Mouse (Mus musculus) left cerebral cortex, postnatal 4 days (tissue): ENCODE measurements around the gene Fam24a. TPM values are rescaled to one million over a fixed set of nuclear protein-coding genes. Genes with fewer than 3 reads are reported as not detected.

Source experiments
- DNase-seq: peaks from one replicate; pipeline ENCODE4 v3.0.0-alpha.2; 2022
- intact Hi-C: fragments of 180-260 bp; cut with DNase I; formaldehyde crosslinking; loops from one replicate; pipeline ENCODE4 v1.15.1; 2025
- total RNA-seq, 2 experiments: library from RNA; stranded (reverse); gene quantifications; 2 replicates each; pipeline ENCODE4 v1.2.3; 2021

The Fam24a gene
- total RNA-seq: not detected

DNA sequence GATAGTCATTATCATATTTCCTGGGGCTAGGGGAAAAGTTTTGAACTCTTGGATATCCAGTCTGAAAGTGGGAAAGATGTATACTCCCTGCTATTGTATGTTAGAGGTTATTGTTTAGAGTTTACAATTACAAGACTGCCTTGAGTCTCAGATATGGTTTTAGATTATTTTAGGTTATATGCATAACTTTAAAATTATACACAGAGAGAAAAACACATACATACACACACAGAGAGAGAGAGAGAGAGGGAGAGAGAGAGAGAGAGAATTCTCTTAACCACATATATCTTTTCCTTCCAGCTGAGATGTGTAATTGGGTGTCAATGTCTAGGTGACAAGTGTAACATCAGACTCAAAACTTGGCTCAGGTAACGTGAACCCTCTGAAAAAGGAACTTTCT is at the start of gene Fam24a:
Gene Fam24a (plus strand): TSS at position 301 of the 400 bp plus-strand sequence.
- no peak for DNase-seq
- intact Hi-C loops: no loop called here

DNA sequence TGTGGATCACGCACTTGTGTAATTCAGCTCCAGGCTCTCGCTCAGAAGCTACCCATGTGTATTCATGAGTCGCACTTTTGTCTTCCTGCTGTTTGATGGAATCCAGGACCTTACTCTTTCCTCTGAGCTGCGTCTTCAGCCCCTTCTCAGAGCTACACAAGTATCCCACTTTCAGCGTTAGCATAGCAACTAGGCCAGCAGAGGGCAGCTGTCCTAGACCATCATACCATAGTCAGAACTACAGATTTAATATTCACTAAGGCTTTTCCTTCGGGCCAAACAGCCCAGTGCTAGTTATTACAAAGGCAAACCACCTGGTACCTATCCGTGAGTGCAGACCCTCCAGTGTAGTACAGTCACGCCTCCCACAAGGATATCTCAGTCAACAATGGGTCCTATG is 36.5 kb upstream of the Fam24a start:
- no peak for DNase-seq
- intact Hi-C loops: no loop called here

- intact Hi-C loops: no loop called here
- DNase-seq: no peak
Observed at GRCm38 (mm10) chr7:131303340-131303739, 30.3 kb upstream of the Fam24a start.

- no peak for DNase-seq
- intact Hi-C loops: no loop called here
Observed at GRCm38 (mm10) chr7:131306733-131307132, 26.9 kb upstream of the Fam24a start.

DNA sequence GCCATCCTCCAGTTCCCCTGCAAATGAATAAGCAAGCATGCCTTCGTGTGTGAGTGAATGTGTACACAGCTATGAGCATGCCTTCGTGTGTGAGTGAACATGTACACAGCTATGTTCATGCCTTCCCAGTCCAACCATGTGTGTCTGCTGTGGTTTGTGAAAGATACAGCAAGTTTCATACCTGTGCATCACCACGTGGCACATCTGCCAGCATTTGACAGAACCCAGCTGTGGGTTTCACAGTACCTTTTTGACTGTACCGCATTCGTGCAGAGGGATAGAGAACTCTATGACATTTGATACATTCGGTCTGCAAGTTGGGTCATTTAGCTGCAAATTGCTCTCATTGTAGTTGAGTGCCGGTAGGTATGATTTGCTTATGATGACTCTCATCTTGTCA is 19.2 kb upstream of the Fam24a start:
- intact Hi-C loops: no loop called here
- DNase-seq: no peak

- intact Hi-C loops: no loop called here
- no peak for DNase-seq
Observed at GRCm38 (mm10) chr7:131317587-131317986, 16.1 kb upstream of the Fam24a start.

- intact Hi-C loops: no loop called here
Observed at GRCm38 (mm10) chr7:131318340-131318739, 15.3 kb upstream of the Fam24a start.

DNA sequence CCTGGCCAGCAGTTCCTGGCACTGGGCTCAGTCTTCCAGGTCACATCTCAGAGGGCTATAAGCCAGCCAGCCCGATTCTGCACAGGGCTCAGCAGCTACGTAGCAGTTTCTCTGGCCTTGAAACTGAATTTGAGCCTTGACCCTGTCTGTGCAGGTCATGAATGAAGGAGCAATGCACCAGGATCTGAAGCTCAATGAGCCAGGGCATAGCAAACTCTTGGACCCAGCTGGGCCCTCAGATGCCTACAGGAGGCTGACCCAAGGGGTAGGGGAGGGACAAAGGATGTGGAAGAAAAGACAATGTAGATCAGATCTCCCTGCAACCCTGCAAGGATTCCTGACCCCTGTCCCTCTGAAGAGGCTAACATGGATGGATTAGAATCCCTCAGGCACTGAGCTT is 11.5 kb upstream of the Fam24a start, which contains the start of gene Cuzd1:
Gene Cuzd1 (minus strand): TSS at position 101 of the 400 bp plus-strand sequence.
- no peak for DNase-seq
- intact Hi-C loops: no loop called here

More at GRCm38 (mm10) chr7:131318340-131318739, 15.3 kb upstream of the Fam24a start:
- DNase-seq: no peak

- intact Hi-C loops: no loop called here
- no peak for DNase-seq
Observed at GRCm38 (mm10) chr7:131327054-131327453, 6.6 kb upstream of the Fam24a start.

DNA sequence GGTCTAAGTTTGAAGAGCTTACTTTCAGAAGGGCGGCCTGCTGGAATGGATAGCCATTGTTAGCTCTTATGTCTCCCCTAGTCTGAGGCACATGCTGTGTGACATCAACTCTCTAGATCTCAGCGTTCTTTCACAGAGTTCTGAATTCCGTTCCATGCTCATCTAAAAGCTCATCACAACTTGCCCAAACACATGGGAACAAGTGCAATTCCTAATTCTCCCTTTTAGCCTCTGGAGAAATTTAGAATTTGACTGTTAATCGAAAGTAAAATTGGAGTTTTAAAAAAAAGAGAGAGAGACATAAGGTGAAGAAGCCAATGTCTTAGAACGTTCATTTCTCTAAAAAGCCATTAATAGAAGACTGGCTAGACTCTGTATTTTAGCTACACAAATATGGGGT is 4.2 kb upstream of the Fam24a start, which contains the start of gene Fam24b:
Gene Fam24b (minus strand): TSS at position 101 of the 400 bp plus-strand sequence.
- intact Hi-C loops: no loop called here

GRCm38 (mm10) chr7:131331688-131332087 is 2.0 kb upstream of the Fam24a start:
- DNase-seq: no peak
- intact Hi-C loops: no loop called here

More for the DNA sequence above, 4.2 kb upstream of the Fam24a start, which contains the start of gene Fam24b:
- no peak for DNase-seq

DNA sequence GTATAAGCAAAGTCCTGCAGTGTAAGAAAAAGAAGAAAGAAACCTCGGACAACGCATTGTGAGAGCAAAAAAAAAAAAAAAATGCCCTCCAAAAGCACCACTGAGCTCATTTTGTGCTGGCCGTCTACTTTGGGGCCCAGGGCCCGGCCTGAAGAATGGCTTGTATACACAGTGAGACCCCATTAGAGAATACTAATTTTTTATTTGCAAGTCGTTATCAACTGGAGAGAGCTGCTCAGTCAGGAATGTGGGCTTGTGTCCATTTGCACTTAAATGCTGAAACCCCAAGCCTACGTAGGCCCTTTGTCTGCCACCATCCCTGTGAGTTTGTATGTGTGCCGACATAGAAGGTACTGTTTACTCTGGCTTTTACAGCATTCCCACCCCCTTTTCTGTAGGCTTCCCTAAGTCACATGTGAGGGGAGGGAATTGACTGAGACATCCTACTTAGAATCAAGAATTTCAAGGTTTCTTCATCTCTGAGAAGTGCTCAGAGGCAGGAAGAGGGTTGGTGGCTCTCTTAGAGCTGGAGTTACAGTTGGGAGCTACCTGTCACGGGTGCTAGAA is 3.9 kb downstream of the Fam24a start:
- intact Hi-C loops: no loop called here
- no peak for DNase-seq

GRCm38 (mm10) chr7:131345856-131346541 is 12.3 kb downstream of the Fam24a start:
- no peak for DNase-seq
- intact Hi-C loops: loop anchor here (10.0 kb wide), 1 partner anchor 231 kb away; no protein-coding TSS in a partner anchor

DNA sequence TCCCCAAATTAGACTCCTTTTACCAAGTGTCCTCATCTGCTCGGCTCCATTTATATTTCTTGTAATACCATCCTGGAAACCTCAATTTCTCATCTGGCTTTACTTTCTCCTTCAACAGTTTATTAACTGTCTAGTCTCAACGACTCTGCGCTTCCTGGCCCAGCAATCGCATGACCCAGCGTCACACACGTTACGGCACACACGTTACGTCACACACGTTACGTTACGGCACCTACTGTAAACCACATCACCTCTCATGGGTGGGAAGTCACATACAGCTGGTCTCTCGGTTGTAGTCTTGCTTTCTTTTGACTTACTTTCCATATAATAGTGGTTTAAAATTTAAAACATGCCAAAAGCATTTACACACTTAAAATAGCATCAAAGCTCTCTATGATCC is 22.4 kb downstream of the Fam24a start:
- intact Hi-C loops: no loop called here
- no peak for DNase-seq

DNA sequence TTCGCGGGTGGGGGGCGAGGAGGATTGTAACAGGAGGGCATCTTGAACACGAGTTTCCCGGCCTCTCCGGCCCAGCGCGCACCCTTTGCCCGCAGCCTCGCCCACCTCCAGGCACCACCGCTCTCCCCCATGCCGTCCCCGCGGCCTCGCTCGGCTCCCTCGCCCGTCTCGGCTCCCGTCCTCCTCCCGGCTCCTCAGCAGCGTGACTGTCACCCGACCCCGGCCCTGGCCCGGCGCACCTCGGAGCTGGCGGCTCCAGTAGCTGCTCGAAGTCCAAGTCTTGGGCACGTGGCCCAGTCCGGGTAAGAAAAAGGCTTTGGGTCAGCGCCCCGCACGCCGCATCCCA is 28.6 kb downstream of the Fam24a start:
- DNase-seq: no peak
- intact Hi-C loops: no loop called here

DNA sequence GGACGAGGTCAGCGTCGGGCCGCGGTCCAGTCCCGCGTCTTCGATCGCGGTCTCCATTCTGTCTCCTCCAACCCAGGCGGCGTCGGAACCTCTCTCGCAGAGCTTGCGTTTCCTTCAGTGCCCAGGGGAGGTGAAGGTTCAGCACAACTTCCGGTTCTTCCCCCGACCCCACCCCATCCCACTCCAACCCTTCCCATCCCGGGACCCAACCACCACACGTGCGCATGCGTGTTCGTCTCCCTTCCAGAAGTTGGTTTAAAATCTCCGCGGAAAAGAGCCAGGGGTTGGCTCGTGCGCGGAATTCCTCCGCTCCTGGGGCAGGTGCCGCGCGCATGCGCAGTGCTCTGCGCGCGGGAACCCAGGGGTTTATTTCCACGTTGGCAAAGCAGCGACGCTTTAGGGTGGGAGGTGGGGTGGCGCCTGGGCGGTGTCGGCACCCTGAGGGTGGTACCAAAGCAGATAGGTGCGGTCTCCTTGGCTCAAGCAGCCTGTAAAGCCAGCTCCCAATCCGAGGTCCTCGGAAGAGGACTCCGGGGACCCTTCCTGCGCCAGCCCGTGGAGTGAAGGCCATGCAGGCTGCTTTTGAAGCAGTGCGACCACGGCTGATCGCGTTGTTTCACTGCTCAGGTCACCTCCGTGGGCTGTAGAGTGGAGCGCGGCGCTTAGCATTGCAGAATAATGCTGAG is 29.1 kb downstream of the Fam24a start, which contains the start of gene 2310057M21Rik:
Gene 2310057M21Rik (minus strand): TSS at position 145 of the 686 bp plus-strand sequence.
- intact Hi-C loops: no loop called here
- DNase-seq: peak; percentile 97

- intact Hi-C loops: no loop called here
- no peak for DNase-seq
Observed at GRCm38 (mm10) chr7:131364131-131364530, 30.5 kb downstream of the Fam24a start.

GRCm38 (mm10) chr7:131370648-131371469 is 37.2 kb downstream of the Fam24a start, which contains the start of gene Pstk:
Gene Pstk, plus strand, starts transcription at chr7:131371141.
- DNase-seq: peak; percentile 89
- intact Hi-C loops: no loop called here

DNA sequence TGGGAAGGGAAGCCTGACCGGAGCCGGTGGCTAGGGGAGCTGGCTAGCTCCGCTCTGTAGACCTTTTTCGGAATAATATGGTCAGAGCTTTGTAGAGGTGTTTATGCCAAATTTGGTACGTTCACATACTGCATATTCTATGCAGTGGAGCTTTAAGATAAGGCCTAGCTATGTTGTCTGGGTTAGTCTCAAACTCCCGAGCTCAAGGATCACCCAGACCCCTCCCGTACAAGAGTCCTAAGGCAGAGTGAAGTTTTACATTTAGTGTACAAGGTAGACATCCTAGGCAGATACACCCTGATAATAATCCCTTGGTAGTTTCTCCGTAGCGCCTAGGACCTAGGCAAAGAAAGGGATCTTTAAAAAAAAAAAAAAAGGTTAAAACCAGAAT is 37.8 kb downstream of the Fam24a start:
- no peak for DNase-seq
- intact Hi-C loops: no loop called here

DNA sequence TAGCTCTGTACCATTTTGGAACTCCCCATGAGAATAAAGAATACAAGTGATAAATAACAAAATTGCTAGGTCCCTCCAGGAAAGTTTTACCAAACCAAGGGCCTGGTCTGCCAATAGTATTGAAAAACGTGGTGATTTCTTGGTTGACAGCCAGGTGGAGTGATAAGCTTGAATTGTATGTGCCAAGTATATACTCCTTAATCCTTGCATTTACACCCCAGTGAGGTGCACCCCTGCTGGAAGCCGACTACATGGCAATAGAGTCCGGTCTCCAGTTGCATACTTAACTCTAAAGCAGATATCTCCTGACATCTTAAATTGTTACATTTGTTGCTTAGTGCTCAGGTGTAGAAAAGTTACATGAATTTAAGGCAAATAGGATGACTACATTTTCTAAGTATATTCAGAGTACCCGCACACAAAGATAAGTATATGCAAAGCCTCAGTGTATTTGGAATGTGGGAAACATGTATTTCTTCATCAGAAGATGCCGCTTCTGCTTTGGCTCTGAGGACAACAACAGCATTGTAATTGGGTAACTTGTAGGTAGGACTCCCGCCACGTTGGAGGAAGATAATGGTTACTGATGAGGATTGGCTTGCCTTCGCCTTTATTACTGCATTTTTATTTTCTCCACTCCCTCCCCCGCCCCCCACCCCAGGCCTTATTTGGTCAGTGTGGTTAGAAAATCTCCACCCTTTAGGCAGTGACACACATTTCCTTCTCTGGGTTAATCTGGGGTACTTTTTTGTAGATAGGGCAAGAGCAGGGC is 38.4 kb downstream of the Fam24a start:
- DNase-seq: no peak
- intact Hi-C loops: no loop called here
